Mouse (Mus musculus) lung, embryonic 16.5 days (tissue): ENCODE data around the gene Copg1. TPM values are rescaled to one million over a fixed set of nuclear protein-coding genes. Genes with fewer than 3 reads are reported as not detected.

Experiments used
- polyA plus RNA-seq: library from polyadenylated mRNA; unstranded; fragments of >200 nt; fragmentation: Nextera tagmentation; extraction: Ambion mirVana; gene quantifications from 2 replicates; pipeline ENCODE4 v1.2.1, GENCODE M21; 2015

Gene Copg1
- polyA plus RNA-seq, 1 experiment from 2014 or later, result 166 TPM

Other genes with a start within 250 kb of the Copg1 start
- 13.5 and 14.3 TPM in 2 replicates for gene Aplf, start 215.6 kb upstream of the Copg1 start, polyA plus RNA-seq
- gene Efcc1, start 156.9 kb upstream of the Copg1 start, polyA plus RNA-seq, result 4.5 and 5.3 TPM in 2 replicates
- gene Gp9, start 109.7 kb upstream of the Copg1 start, polyA plus RNA-seq, result 3.4 and 7.1 TPM in 2 replicates
- 10.9 and 13.1 TPM in 2 replicates for gene Rab43, start 75.7 kb upstream of the Copg1 start, polyA plus RNA-seq
- 1.5 and 3.5 TPM in 2 replicates for gene Gm45140, start 52.0 kb upstream of the Copg1 start, polyA plus RNA-seq
- 33.8 and 47.6 TPM in 2 replicates for gene Isy1, start 49.0 kb upstream of the Copg1 start, polyA plus RNA-seq
- 966 and 994 TPM in 2 replicates for gene Cnbp, start 36.7 kb upstream of the Copg1 start, polyA plus RNA-seq
- 50.1 and 54.7 TPM in 2 replicates for gene Hmces, start 26.1 kb downstream of the Copg1 start, polyA plus RNA-seq
- gene H1fx, start 93.8 kb downstream of the Copg1 start, polyA plus RNA-seq, result 7.0 and 11.5 TPM in 2 replicates
- 220 and 223 TPM in 2 replicates for gene Rab7, start 157.5 kb downstream of the Copg1 start, polyA plus RNA-seq
- 382 and 419 TPM in 2 replicates for gene Rpn1, start 196.7 kb downstream of the Copg1 start, polyA plus RNA-seq